ENCODE assay signal across 8 mouse cellular contexts in the genomic region with DNA sequence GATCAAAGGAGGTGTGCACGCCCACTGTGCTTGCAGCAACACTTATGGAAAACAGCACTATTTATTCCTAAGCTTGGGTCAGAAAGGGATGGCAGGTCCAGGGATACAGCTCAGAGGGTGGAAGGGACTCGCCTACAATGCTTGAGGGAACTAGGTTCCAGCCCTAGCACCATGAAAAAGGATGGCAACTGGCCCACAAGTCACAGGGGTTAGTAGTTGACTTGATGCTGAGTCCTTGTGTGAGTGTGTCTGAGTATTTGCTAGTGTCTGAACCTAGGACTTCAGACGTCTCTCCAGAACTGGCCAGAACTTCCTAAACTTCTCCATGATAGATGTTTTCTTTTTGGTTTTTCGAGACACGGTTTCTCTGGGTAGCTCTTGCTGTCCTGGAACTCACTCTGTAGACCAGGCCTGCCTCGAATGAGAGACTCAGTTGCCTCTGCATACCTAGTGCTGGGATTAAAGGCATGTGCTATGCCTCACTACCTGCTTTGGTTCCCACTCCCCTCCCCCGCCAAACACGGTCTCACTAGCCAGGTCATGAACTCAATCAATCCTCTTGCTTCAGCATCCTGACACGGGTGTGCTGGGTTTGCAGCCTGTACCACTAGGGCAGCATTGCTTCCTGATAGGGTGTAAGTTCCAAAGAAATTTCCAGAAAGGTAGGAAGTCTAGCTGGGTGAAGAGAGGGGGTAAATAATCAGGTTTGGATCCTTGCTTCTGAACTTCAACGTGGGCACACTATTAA. TPM values are rescaled to one million over a fixed set of nuclear protein-coding genes. Genes with fewer than 3 reads are reported as not detected.
DNase-seq lines count a peak whose midpoint lies in the region; ATAC-seq lines count a peak whose summit lies in the region.

No protein-coding gene starts in this region.

- H3K9me3 ChIP-seq in forebrain, embryonic 14.5 days (replicated peaks; ENCODE audit: control insufficient read depth, low read length): no peaks in the 10 kb centered on the region

- peak; percentile 67; the same call in 1 of the 2 replicates for ATAC-seq in forebrain, embryonic 14.5 days
- peak; percentile 45 for ATAC-seq in megakaryocyte-erythroid progenitor cell, adult 5-6 weeks (replicated peaks; ENCODE audit: low FRiP score, low TSS enrichment, poor library complexity, severe bottlenecking)

- peaks cover 25% of the 10 kb centered on the region for H3K4me1 ChIP-seq in forebrain, embryonic 14.5 days (ENCODE audit: control insufficient read depth, insufficient read depth, low read length)

- H3K36me3 ChIP-seq in forebrain, embryonic 14.5 days (ENCODE audit: control insufficient read depth, insufficient read depth, low read length): peaks cover 4% of the 10 kb centered on the region

- 0 out of 2 replicates have a peak overlapping the region, but pooled peaks have one; percentile 76 for H3K27ac ChIP-seq in forebrain, embryonic 14.5 days (ENCODE audit: low read depth, low read length)

- H3K27me3 ChIP-seq in forebrain, embryonic 14.5 days (replicated peaks; ENCODE audit: control insufficient read depth, insufficient read depth, low read length): no peaks in the 10 kb centered on the region

- 65% methylated on average over 10 of the region's 10 CpGs for WGBS in forebrain, embryonic 14.5 days

- peak; percentile 68 for DNase-seq in kidney, adult 11 months
- DNase-seq in kidney, adult 18-20 months: no peak
- peak; percentile 16 for DNase-seq in c-Kit-positive CD71-positive TER-119-positive erythroid progenitor cells, embryonic 14.5 days (ENCODE audit: low spot score)
- DNase-seq in forebrain, embryonic 14.5 days (ENCODE audit: low spot score): no peak
- DNase-seq in kidney, postnatal 14 days: peak; percentile 39
- DNase-seq in thymus, postnatal 14 days: peak; percentile 58
- DNase-seq in urinary bladder, postnatal 14 days (ENCODE audit: low spot score): no peak

- H3K4me3 ChIP-seq in forebrain, embryonic 14.5 days (ENCODE audit: low read depth, low read length): peak overlapping the region; percentile 83

- H3K4me2 ChIP-seq in forebrain, embryonic 14.5 days (ENCODE audit: low read length): peak overlapping the region; percentile 65

- H3K9ac ChIP-seq in forebrain, embryonic 14.5 days (ENCODE audit: low read length): peak overlapping the region; percentile 37; the same call in 1 of the 2 replicates

RNA-seq across cellular contexts. Expression of a gene that starts 0.7 kb away (rescaled TPM):
- polyA plus RNA-seq in forebrain, embryonic 14.5 days (2014; fragmentation: Nextera tagmentation; extraction: Ambion mirVana): 526 and 544 TPM in 2 replicates
- 58.7 and 92.6 TPM in 2 replicates for total RNA-seq in megakaryocyte-erythroid progenitor cell, adult 5-6 weeks (2014; fragmentation: Nextera tagmentation)
- total RNA-seq in megakaryocyte-erythroid progenitor cell, adult 5-6 weeks (2017): 57.0 and 85.8 TPM in 2 replicates

RNA-seq across cellular contexts. Expression of a gene that starts 14.7 kb away (rescaled TPM):
- polyA plus RNA-seq in forebrain, embryonic 14.5 days (2014; fragmentation: Nextera tagmentation; extraction: Ambion mirVana): 4.9 and 5.4 TPM in 2 replicates
- 9.5 and 14.3 TPM in 2 replicates for total RNA-seq in megakaryocyte-erythroid progenitor cell, adult 5-6 weeks (2014; fragmentation: Nextera tagmentation)
- total RNA-seq in megakaryocyte-erythroid progenitor cell, adult 5-6 weeks (2017): 5.3 and 27.9 TPM in 2 replicates

RNA-seq across cellular contexts. Expression of a gene that starts 48.1 kb away (rescaled TPM):
- 4.1 and 5.0 TPM in 2 replicates for polyA plus RNA-seq in forebrain, embryonic 14.5 days (2014; fragmentation: Nextera tagmentation; extraction: Ambion mirVana)
- 0.15 and 0.82 TPM in 2 replicates for total RNA-seq in megakaryocyte-erythroid progenitor cell, adult 5-6 weeks (2014; fragmentation: Nextera tagmentation)
- not detected in 2 replicates for total RNA-seq in megakaryocyte-erythroid progenitor cell, adult 5-6 weeks (2017)

Comparison
In these comparisons a context has a peak if more than half of its experiments do, and no peak if none do; other contexts are left out.
1. DNase-seq: peak in kidney, adult 11 months (single experiment), c-Kit-positive CD71-positive TER-119-positive erythroid progenitor cells, embryonic 14.5 days (single experiment), kidney, postnatal 14 days (single experiment) and thymus, postnatal 14 days (single experiment); none in kidney, adult 18-20 months (single experiment), forebrain, embryonic 14.5 days (single experiment) and urinary bladder, postnatal 14 days (single experiment).